17 mouse cellular contexts compared by ENCODE assay signal in genomic region chr17:84622873-84623272, GRCm38 (mm10). TPM values are rescaled to one million over a fixed set of nuclear protein-coding genes. Genes with fewer than 3 reads are reported as not detected.
DNase-seq lines count a peak whose midpoint lies in the region; ATAC-seq lines count a peak whose summit lies in the region.
"Had no signal": no experiment of that assay in that cellular context is flagged by ENCODE, and none has a peak within 500 bp of the region (broad histone marks: within the 10 kb centered on the region; RNA-seq: fewer than 3 reads in every experiment).

No protein-coding gene starts in this region.

- peaks cover 20% of the 10 kb centered on the region for H3K4me1 ChIP-seq in forebrain, embryonic 10.5 days
- H3K4me1 ChIP-seq in forebrain, embryonic 11.5 days (replicated peaks; ENCODE audit: control insufficient read depth, insufficient read depth, low read length), result 0 out of 2 replicates have a peak, but pooled peaks cover 3% of the 10 kb centered on the region
- H3K4me1 ChIP-seq in lung, embryonic 16.5 days (replicated peaks; ENCODE audit: control insufficient read depth, insufficient read depth, low read length), result peaks cover 11% of the 10 kb centered on the region; the same call in 1 of the 2 replicates
- H3K4me1 ChIP-seq in stomach, embryonic 16.5 days (ENCODE audit: control insufficient read depth, insufficient read depth, low read length), result 0 out of 2 replicates have a peak, but pooled peaks cover 4% of the 10 kb centered on the region

- no peak overlapping the region for H3K4me2 ChIP-seq in forebrain, embryonic 11.5 days (ENCODE audit: low read depth, low read length, severe bottlenecking)
- no peak overlapping the region for H3K4me2 ChIP-seq in lung, embryonic 16.5 days (ENCODE audit: low read depth, low read length)
- H3K4me2 ChIP-seq in stomach, embryonic 16.5 days (ENCODE audit: low read depth, low read length), result no peak overlapping the region
- H3K4me2 ChIP-seq: midbrain, embryonic 15.5 days had no signal

- DNase-seq in forebrain, embryonic 10.5 days (ENCODE audit: extremely low spot score, low spot score), result no peak
- DNase-seq in forebrain, embryonic 11.5 days (ENCODE audit: low spot score), result no peak
- DNase-seq in lung, postnatal 14 days, result no peak
- DNase-seq in hindlimb bud, embryonic 11.5 days (ENCODE audit: extremely low spot score, low read depth, low spot score), result peak; percentile 77
- DNase-seq in cerebellum, adult 18-20 months, result no peak
- no peak for DNase-seq in ovary, postnatal 10 days (ENCODE audit: low spot score)
- DNase-seq: adrenal gland, adult 2 months; cerebellum, postnatal 10 days; heart, postnatal 14 days; kidney, postnatal 14 days; thymus, postnatal 36 days had no signal

- 53% methylated on average over 2 of the region's 2 CpGs for WGBS in forebrain, embryonic 10.5 days
- 72% methylated on average over 2 of the region's 2 CpGs for WGBS in forebrain, embryonic 11.5 days
- 54% methylated on average over 2 of the region's 2 CpGs for WGBS in lung, embryonic 16.5 days
- WGBS in stomach, embryonic 16.5 days, result 60% methylated on average over 2 of the region's 2 CpGs

- H3K4me3 ChIP-seq in forebrain, embryonic 10.5 days, result no peak overlapping the region
- no peak overlapping the region for H3K4me3 ChIP-seq in forebrain, embryonic 11.5 days (ENCODE audit: low read depth, low read length)
- no peak overlapping the region for H3K4me3 ChIP-seq in lung, embryonic 16.5 days (ENCODE audit: low read length)
- no peak overlapping the region for H3K4me3 ChIP-seq in stomach, embryonic 16.5 days (replicated peaks; ENCODE audit: low read length)
- H3K4me3 ChIP-seq: erythroblast, embryonic 14.5 days; midbrain, embryonic 15.5 days had no signal

- ATAC-seq in forebrain, embryonic 11.5 days (replicated peaks; ENCODE audit: low FRiP score), result no peak
- no peak for ATAC-seq in lung, embryonic 16.5 days (ENCODE audit: low read depth)
- ATAC-seq in stomach, embryonic 16.5 days (ENCODE audit: insufficient read depth, low FRiP score), result 0 out of 2 replicates have a peak, but pooled peaks have one; percentile 9
- ATAC-seq: hindbrain, postnatal 0 days; midbrain, embryonic 15.5 days had no signal

- no peak overlapping the region for H3K9ac ChIP-seq in forebrain, embryonic 11.5 days (ENCODE audit: low read length)
- H3K9ac ChIP-seq in lung, embryonic 16.5 days (ENCODE audit: low read length), result no peak overlapping the region
- no peak overlapping the region for H3K9ac ChIP-seq in stomach, embryonic 16.5 days (ENCODE audit: low read length)
- H3K9ac ChIP-seq: midbrain, embryonic 15.5 days had no signal

- peak overlapping the region; percentile 30; the same call in 1 of the 2 replicates for H3K27ac ChIP-seq in forebrain, embryonic 10.5 days
- H3K27ac ChIP-seq in forebrain, embryonic 11.5 days (ENCODE audit: low read depth, low read length), result no peak overlapping the region
- peak overlapping the region; percentile 47; the same call in 1 of the 2 replicates for H3K27ac ChIP-seq in lung, embryonic 16.5 days (ENCODE audit: low read length)
- H3K27ac ChIP-seq in stomach, embryonic 16.5 days (ENCODE audit: low read length), result peak overlapping the region; percentile 44
- H3K27ac ChIP-seq: hindbrain, postnatal 0 days; midbrain, embryonic 15.5 days had no signal

- no peaks in the 10 kb centered on the region for H3K27me3 ChIP-seq in forebrain, embryonic 10.5 days (ENCODE audit: poor library complexity, severe bottlenecking)
- H3K27me3 ChIP-seq in forebrain, embryonic 11.5 days (ENCODE audit: control insufficient read depth, insufficient read depth, low read length), result no peaks in the 10 kb centered on the region
- H3K27me3 ChIP-seq in lung, embryonic 16.5 days (ENCODE audit: control insufficient read depth, insufficient read depth, low read depth, low read length), result no peaks in the 10 kb centered on the region
- H3K27me3 ChIP-seq in stomach, embryonic 16.5 days (ENCODE audit: control insufficient read depth, insufficient read depth, low read length), result no peaks in the 10 kb centered on the region
- H3K27me3 ChIP-seq: midbrain, embryonic 15.5 days had no signal

- 0 out of 2 replicates have a peak, but pooled peaks cover 2% of the 10 kb centered on the region for H3K36me3 ChIP-seq in forebrain, embryonic 10.5 days (replicated peaks)
- no peaks in the 10 kb centered on the region for H3K36me3 ChIP-seq in forebrain, embryonic 11.5 days (ENCODE audit: control insufficient read depth, insufficient read depth, low read length)
- H3K36me3 ChIP-seq in lung, embryonic 16.5 days (ENCODE audit: control insufficient read depth, insufficient read depth, low read length), result no peaks in the 10 kb centered on the region; the same call in 1 of the 2 replicates
- H3K36me3 ChIP-seq in stomach, embryonic 16.5 days (ENCODE audit: control insufficient read depth, insufficient read depth, low read length), result no peaks in the 10 kb centered on the region; the same call in 1 of the 2 replicates
- H3K36me3 ChIP-seq: midbrain, embryonic 15.5 days had no signal

- H3K9me3 ChIP-seq in forebrain, embryonic 10.5 days, result no peaks in the 10 kb centered on the region; the same call in 1 of the 2 replicates
- H3K9me3 ChIP-seq in forebrain, embryonic 11.5 days (ENCODE audit: control insufficient read depth, low read length), result no peaks in the 10 kb centered on the region
- no peaks in the 10 kb centered on the region for H3K9me3 ChIP-seq in lung, embryonic 16.5 days (ENCODE audit: control insufficient read depth, low read length)
- no peaks in the 10 kb centered on the region for H3K9me3 ChIP-seq in stomach, embryonic 16.5 days (replicated peaks; ENCODE audit: control insufficient read depth, low read length)
- H3K9me3 ChIP-seq: midbrain, embryonic 15.5 days had no signal

RNA-seq across cellular contexts. Expression of gene Dync2li1, which starts 3.4 kb away (rescaled TPM):
- 35.5 and 36.0 TPM in 2 replicates for polyA plus RNA-seq in forebrain, embryonic 10.5 days (2016; fragmentation: Nextera tagmentation; extraction: Ambion mirVana)
- 35.0 and 41.8 TPM in 2 replicates for polyA plus RNA-seq in forebrain, embryonic 11.5 days (2014; fragmentation: Nextera tagmentation; extraction: Ambion mirVana)
- 43.7 and 46.9 TPM in 2 replicates for polyA plus RNA-seq in lung, embryonic 16.5 days (2015; fragmentation: Nextera tagmentation; extraction: Ambion mirVana)
- polyA plus RNA-seq in stomach, embryonic 16.5 days (2015; fragmentation: Nextera tagmentation; extraction: Ambion mirVana), result 27.8 and 32.9 TPM in 2 replicates
- polyA plus RNA-seq: erythroblast, embryonic 14.5 days had no signal

RNA-seq across cellular contexts. Expression of gene Abcg8, which starts 53.2 kb away (rescaled TPM):
- 0.23 and 0.33 TPM in 2 replicates for polyA plus RNA-seq in forebrain, embryonic 10.5 days (2016; fragmentation: Nextera tagmentation; extraction: Ambion mirVana)
- polyA plus RNA-seq in forebrain, embryonic 11.5 days (2014; fragmentation: Nextera tagmentation; extraction: Ambion mirVana), result 0.17 and 0.48 TPM in 2 replicates
- polyA plus RNA-seq in lung, embryonic 16.5 days (2015; fragmentation: Nextera tagmentation; extraction: Ambion mirVana), result not detected in 2 replicates
- 0.09 and 0.10 TPM in 2 replicates for polyA plus RNA-seq in stomach, embryonic 16.5 days (2015; fragmentation: Nextera tagmentation; extraction: Ambion mirVana)
- polyA plus RNA-seq: erythroblast, embryonic 14.5 days; hindbrain, postnatal 0 days; midbrain, embryonic 15.5 days; neural tube, embryonic 11.5 days had no signal

RNA-seq across cellular contexts. Expression of gene Abcg5, which starts 59.9 kb away (rescaled TPM):
- 5.3 and 5.4 TPM in 2 replicates for polyA plus RNA-seq in forebrain, embryonic 10.5 days (2016; fragmentation: Nextera tagmentation; extraction: Ambion mirVana)
- 5.1 and 5.9 TPM in 2 replicates for polyA plus RNA-seq in forebrain, embryonic 11.5 days (2014; fragmentation: Nextera tagmentation; extraction: Ambion mirVana)
- polyA plus RNA-seq in lung, embryonic 16.5 days (2015; fragmentation: Nextera tagmentation; extraction: Ambion mirVana), result 0.21 and 0.45 TPM in 2 replicates
- polyA plus RNA-seq in stomach, embryonic 16.5 days (2015; fragmentation: Nextera tagmentation; extraction: Ambion mirVana), result 1.3 and 1.4 TPM in 2 replicates
- polyA plus RNA-seq: erythroblast, embryonic 14.5 days had no signal
